Mouse (Mus musculus) midbrain, embryonic 16.5 days (tissue): ENCODE measurements around the gene Taar3. TPM values are rescaled to one million over a fixed set of nuclear protein-coding genes. Genes with fewer than 3 reads are reported as not detected.

Experiments used
- ATAC-seq: fragments of 200-750 bp; cut with Nextera tagmentation; 2 replicates; pipeline ENCODE4 v1.8.0; 2017; ENCODE audit warnings: moderate TSS enrichment
- H3K27ac ChIP-seq: fragments of 300-500 bp; sonication (generic); 2 replicates; pipeline ENCODE4 v1.5.1; 2014; ENCODE audit warnings: mild to moderate bottlenecking, low read length, mixed read lengths
- H3K27me3 ChIP-seq: fragments of 300-500 bp; sonication (generic); 2 replicates; pipeline ENCODE4 v1.6.1; 2014; ENCODE audit warnings: low read depth, low read length, mixed read lengths; ENCODE audit not compliant: control insufficient read depth, insufficient read depth
- H3K36me3 ChIP-seq: fragments of 300-500 bp; sonication (generic); 2 replicates; pipeline ENCODE4 v1.6.1; 2014; ENCODE audit warnings: mild to moderate bottlenecking, low read length, moderate library complexity, mixed read lengths; ENCODE audit not compliant: control insufficient read depth, insufficient read depth
- H3K4me1 ChIP-seq: fragments of 300-500 bp; sonication (generic); 2 replicates; pipeline ENCODE4 v1.6.1; 2014; ENCODE audit warnings: mild to moderate bottlenecking, low read length, mixed read lengths; ENCODE audit not compliant: control insufficient read depth, insufficient read depth
- H3K4me2 ChIP-seq: fragments of 300-500 bp; sonication (generic); 2 replicates; pipeline ENCODE4 v1.6.1; 2014; ENCODE audit warnings: mild to moderate bottlenecking, low read length, mixed read lengths
- H3K4me3 ChIP-seq: fragments of 300-500 bp; sonication (generic); 2 replicates; pipeline ENCODE4 v1.5.1; 2014; ENCODE audit warnings: low read depth, mild to moderate bottlenecking, low read length, moderate library complexity, mixed read lengths
- H3K9ac ChIP-seq: fragments of 300-500 bp; sonication (generic); 2 replicates; pipeline ENCODE4 v1.6.1; 2014; ENCODE audit warnings: low read depth, low read length, mixed read lengths
- H3K9me3 ChIP-seq: fragments of 300-500 bp; sonication (generic); replicated peaks from 2 replicates; pipeline ENCODE4 v1.6.1; 2014; ENCODE audit warnings: mild to moderate bottlenecking, low read length, mixed read lengths; ENCODE audit not compliant: control insufficient read depth, poor library complexity, severe bottlenecking
- WGBS: fragments of 180-500 bp; shearing (Covaris S2); extraction: QIAGEN DNeasy Blood & Tissue Kit; methylation state at CpG from one replicate; pipeline ENCODE4 v1.1.7; 2014; 5-methylcytosine and 5-hydroxymethylcytosine counted together
- polyA plus RNA-seq: library from polyadenylated mRNA; unstranded; fragments of >200 nt; fragmentation: Nextera tagmentation; extraction: Ambion mirVana; gene quantifications from 2 replicates; pipeline ENCODE4 v1.2.1, GENCODE M21; 2015

The Taar3 gene
- polyA plus RNA-seq, 1 experiment from 2014 or later = not detected

DNA sequence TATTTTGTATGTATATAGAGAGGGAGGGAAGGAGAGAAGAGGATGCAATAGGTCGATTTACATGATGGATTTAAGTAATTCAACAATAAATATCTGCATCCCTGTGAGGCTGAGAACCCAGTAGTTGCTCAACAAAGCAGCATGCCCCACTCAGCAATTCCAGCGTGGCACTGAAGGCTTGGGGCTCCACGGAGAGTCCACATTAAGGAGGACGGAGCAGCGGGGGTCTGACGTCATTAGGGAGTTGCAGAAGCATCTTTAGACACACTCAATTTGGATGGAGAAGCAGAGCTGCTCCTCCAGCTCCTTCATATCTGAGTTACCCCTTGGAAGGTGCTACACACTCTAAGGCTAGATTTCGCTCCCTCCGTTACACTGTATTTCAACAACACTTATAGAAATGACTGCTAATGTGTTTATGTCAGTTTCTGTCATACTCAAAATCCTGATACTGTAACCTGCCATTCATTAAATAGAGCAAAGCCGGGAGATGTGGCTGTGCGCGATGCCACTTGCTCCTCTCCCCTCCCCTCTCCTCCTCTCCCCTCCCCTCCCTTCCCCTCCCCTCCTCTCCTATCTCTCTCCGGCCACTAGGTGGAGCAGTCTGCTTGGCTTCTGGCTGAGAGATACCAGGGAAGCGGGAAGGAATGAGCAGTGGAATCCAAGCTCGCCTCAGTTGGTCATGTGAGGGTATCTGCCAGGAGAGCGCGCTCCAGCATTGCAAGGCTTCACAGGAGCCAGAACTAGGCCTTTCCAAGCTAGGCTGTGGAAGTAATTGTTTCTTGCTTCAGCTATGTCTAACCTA, 29.7 kb downstream of the Taar3 start:
- Histone ChIP-seq H3K27me3 (no peaks in the 10 kb centered on the region), H3K27ac (no peak overlapping the region), H3K9ac (no peak overlapping the region), H3K4me3 (no peak overlapping the region), H3K4me2 (no peak overlapping the region), H3K4me1 (0 out of 2 replicates have a peak, but pooled peaks cover 2% of the 10 kb centered on the region), H3K9me3 (no peaks in the 10 kb centered on the region), H3K36me3 (no peaks in the 10 kb centered on the region)
- peak; percentile 82 for ATAC-seq
- 45% methylated on average over 16 of the region's 16 CpGs for WGBS

DNA sequence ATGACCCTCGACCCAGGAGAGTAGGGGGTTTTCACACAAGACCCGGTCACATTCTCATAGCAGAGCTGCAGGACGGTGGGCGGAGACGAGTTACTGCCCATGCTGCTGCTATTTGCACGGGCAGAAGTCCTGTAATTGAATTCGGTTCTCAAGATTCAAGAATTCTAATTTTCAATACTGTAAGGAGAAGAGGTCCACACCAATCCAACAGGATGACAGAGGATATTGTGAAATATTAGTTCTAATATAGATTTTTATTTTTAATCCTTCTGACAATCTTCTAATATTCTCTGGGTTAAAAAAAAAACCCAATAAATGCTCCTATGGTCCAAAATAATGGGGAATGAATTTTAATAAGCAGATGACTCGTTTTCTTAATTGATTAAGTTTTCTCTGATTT, 36.2 kb downstream of the Taar3 start, which contains the start of gene Taar6:
Gene Taar6 (minus strand): TSS at position 101 of the 400 bp plus-strand sequence.
- no peaks in the 10 kb centered on the region; the same call in 1 of the 2 replicates for H3K9me3 ChIP-seq
- no peaks in the 10 kb centered on the region for H3K4me1 ChIP-seq
- no peak within 1 kb of the TSS for H3K27ac ChIP-seq
- no peaks in the 10 kb centered on the region for H3K36me3 ChIP-seq
- no peak within 1 kb of the TSS for H3K4me2 ChIP-seq
- H3K4me3 ChIP-seq = no peak within 1 kb of the TSS
- no peak within 1 kb of the TSS for H3K9ac ChIP-seq
- no peaks in the 10 kb centered on the region for H3K27me3 ChIP-seq
- ATAC-seq = no peak
- WGBS = 78% methylated on average over 8 of the region's 8 CpGs

DNA sequence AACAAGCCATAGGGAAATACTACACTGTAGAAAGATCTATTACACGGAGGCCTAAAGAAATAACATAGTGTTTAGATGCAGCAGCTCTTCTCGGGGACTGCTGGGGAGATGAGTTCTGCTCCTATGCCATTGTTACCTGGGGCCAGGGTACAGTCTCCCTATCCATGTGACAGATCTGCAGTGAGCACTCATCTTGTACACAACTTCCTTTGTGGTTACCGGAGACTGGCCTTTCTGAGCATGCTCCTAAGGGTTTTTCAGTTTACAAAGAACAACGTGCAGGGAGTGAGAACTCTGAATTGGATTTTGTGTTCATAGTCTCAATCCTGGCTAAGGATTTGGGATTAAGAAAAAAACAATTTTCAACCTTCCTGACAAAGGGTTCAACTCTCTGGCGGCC, 37.1 kb downstream of the Taar3 start:
- no peaks in the 10 kb centered on the region for H3K4me1 ChIP-seq

DNA sequence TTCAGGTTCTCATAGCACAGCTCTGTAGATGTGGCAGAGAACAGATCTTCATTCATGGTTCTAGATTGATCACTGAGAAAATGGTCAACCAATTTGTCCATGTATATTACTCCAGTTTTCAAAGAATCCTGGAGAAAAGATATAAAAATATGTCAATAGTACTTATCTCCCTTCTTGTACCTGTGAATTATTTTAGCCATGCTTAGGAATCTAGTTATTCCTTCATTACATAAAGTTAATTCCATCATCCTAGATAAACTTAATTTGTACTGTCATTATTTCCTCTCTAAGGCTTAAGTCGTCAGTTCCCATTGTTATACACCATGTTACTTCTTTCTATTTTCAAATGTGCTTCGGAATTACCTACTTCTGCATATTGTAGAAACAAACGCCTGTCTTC, 44.0 kb downstream of the Taar3 start, which contains the start of gene Taar7a:
Gene Taar7a (minus strand): TSS at position 101 of the 400 bp plus-strand sequence.
- Histone ChIP-seq H3K27ac (no peak within 1 kb of the TSS), H3K4me1 (no peaks in the 10 kb centered on the region), H3K9ac (no peak within 1 kb of the TSS), H3K9me3 (no peaks in the 10 kb centered on the region; the same call in 1 of the 2 replicates), H3K4me2 (no peak within 1 kb of the TSS), H3K36me3 (no peaks in the 10 kb centered on the region), H3K27me3 (no peaks in the 10 kb centered on the region), H3K4me3 (no peak within 1 kb of the TSS)
- 76% methylated on average over 3 of the region's 3 CpGs for WGBS
- ATAC-seq = no peak

More for the DNA sequence above, 37.1 kb downstream of the Taar3 start:
- WGBS = 76% methylated on average over 5 of the region's 5 CpGs
- Histone ChIP-seq H3K27ac (no peak overlapping the region), H3K36me3 (no peaks in the 10 kb centered on the region), H3K9ac (no peak overlapping the region), H3K4me2 (no peak overlapping the region), H3K27me3 (no peaks in the 10 kb centered on the region), H3K9me3 (no peaks in the 10 kb centered on the region; the same call in 1 of the 2 replicates), H3K4me3 (no peak overlapping the region)
- ATAC-seq = no peak

DNA sequence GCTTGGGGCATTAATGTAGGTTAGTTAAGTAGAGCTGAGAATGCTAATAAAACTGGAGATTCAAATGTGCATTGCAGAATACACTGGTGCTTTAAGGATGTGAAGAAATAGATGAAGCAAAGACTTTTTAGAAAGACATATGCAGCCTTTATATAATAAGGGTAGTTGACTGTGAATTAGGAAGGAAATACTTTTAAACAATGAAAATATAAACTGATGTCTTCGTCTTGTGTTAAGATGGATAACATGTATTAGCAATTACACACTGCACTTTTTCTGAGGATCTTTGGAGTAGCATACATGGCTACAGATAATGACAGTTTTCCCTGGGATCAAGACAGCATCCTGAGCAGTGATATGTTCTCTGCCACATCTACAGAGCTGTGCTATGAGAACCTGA, 50.3 kb downstream of the Taar3 start, which contains the start of gene Taar7b:
Gene Taar7b (plus strand): TSS at position 301 of the 400 bp plus-strand sequence.
- Histone ChIP-seq H3K4me2 (no peak within 1 kb of the TSS), H3K4me3 (no peak within 1 kb of the TSS), H3K27ac (no peak within 1 kb of the TSS), H3K9me3 (no peaks in the 10 kb centered on the region), H3K4me1 (no peaks in the 10 kb centered on the region), H3K9ac (no peak within 1 kb of the TSS), H3K36me3 (no peaks in the 10 kb centered on the region), H3K27me3 (no peaks in the 10 kb centered on the region)
- 91% methylated on average over 1 of the region's 1 CpGs for WGBS
- no peak for ATAC-seq

Other genes with a start within 250 kb of the Taar3 start
- 83.7 and 87.4 TPM in 2 replicates for gene Rps12, start 162.3 kb upstream of the Taar3 start, polyA plus RNA-seq
- 17.5 and 19.0 TPM in 2 replicates for gene Slc18b1, start 152.6 kb upstream of the Taar3 start, polyA plus RNA-seq
- gene Vnn3, start 98.1 kb upstream of the Taar3 start, polyA plus RNA-seq = 0.22 TPM in 1 of 2 replicates, not detected in the other
- 0.25 and 0.43 TPM in 2 replicates for gene Vnn1, start 54.9 kb upstream of the Taar3 start, polyA plus RNA-seq
- not detected in 2 replicates for gene Taar1, start 29.2 kb upstream of the Taar3 start, polyA plus RNA-seq
- not detected in 2 replicates for gene Taar2, start 11.0 kb upstream of the Taar3 start, polyA plus RNA-seq
- not detected in 2 replicates for gene Taar4, start 10.9 kb downstream of the Taar3 start, polyA plus RNA-seq
- not detected in 2 replicates for gene Taar5, start 21.1 kb downstream of the Taar3 start, polyA plus RNA-seq
- not detected in 2 replicates for gene Taar6, start 36.1 kb downstream of the Taar3 start, polyA plus RNA-seq
- gene Taar7a, start 43.9 kb downstream of the Taar3 start, polyA plus RNA-seq = not detected in 2 replicates
- gene Taar7b, start 50.4 kb downstream of the Taar3 start, polyA plus RNA-seq = not detected in 2 replicates
- not detected in 2 replicates for gene Taar7d, start 77.7 kb downstream of the Taar3 start, polyA plus RNA-seq
- not detected in 2 replicates for gene Taar7e, start 88.1 kb downstream of the Taar3 start, polyA plus RNA-seq
- not detected in 2 replicates for gene Taar7f, start 100.0 kb downstream of the Taar3 start, polyA plus RNA-seq
- not detected in 2 replicates for gene Taar8a, start 126.9 kb downstream of the Taar3 start, polyA plus RNA-seq
- not detected in 2 replicates for gene Taar8b, start 142.7 kb downstream of the Taar3 start, polyA plus RNA-seq
- not detected in 2 replicates for gene Taar8c, start 152.4 kb downstream of the Taar3 start, polyA plus RNA-seq
- not detected in 2 replicates for gene Taar9, start 160.0 kb downstream of the Taar3 start, polyA plus RNA-seq
- 363 and 388 TPM in 2 replicates for gene Stx7, start 199.7 kb downstream of the Taar3 start, polyA plus RNA-seq